ENCODE assay signal across 9 mouse cellular contexts in the genomic region with DNA sequence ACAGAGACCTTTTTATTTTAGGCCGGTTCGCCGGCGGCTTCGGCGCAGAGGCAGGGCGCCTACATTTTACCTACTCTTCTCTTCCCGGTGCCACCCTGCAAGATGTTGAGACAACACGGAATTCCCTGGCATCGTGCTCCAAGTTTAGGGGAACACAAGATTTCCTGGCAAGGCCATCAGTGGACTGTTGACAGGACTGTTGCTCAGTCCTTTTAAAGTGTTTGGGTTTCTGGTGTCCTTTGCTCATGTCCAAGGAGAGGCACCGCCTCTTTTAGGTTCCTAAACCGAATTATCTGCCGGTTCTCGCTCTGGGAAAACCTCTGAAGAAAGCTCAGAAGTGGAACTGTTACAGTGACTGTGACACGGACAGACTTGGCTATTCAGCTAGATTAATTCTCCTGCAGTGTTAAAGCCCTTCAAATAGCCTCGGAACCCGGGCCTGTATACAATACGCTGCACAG. TPM values are rescaled to one million over a fixed set of nuclear protein-coding genes. Genes with fewer than 3 reads are reported as not detected.
A peak's percentile ranks its signal among the peaks of the same experiment; 100 is the strongest.
DNase-seq lines count a peak whose midpoint lies in the region; ATAC-seq and TF ChIP-seq lines count a peak whose summit lies in the region.
"Had no signal": no experiment of that assay in that cellular context is flagged by ENCODE, and none has a peak within 500 bp of the region (broad histone marks: within the 10 kb centered on the region; RNA-seq: fewer than 3 reads in every experiment).

No protein-coding gene starts in this region.

- H3K4me2 ChIP-seq in kidney, embryonic 14.5 days (replicated peaks; ENCODE audit: low read depth, low read length) = peak overlapping the region; percentile 85
- peak overlapping the region; percentile 83 for H3K4me2 ChIP-seq in heart, embryonic 13.5 days
- H3K4me2 ChIP-seq in liver, embryonic 11.5 days = peak overlapping the region; percentile 72
- peak overlapping the region; percentile 89 for H3K4me2 ChIP-seq in neural tube, embryonic 15.5 days

- peak overlapping the region; percentile 95 for H3K9ac ChIP-seq in kidney, embryonic 14.5 days (ENCODE audit: low read depth, low read length)
- peak overlapping the region; percentile 82 for H3K9ac ChIP-seq in heart, embryonic 13.5 days
- peak overlapping the region; percentile 52; the same call in 1 of the 2 replicates for H3K9ac ChIP-seq in liver, embryonic 11.5 days (ENCODE audit: low read depth, low read length)
- H3K9ac ChIP-seq in neural tube, embryonic 15.5 days (replicated peaks) = peak overlapping the region; percentile 49

- H3K27me3 ChIP-seq in kidney, embryonic 14.5 days (ENCODE audit: control insufficient read depth, insufficient read depth, low read length) = peaks cover 2% of the 10 kb centered on the region; the same call in 1 of the 2 replicates
- H3K27me3 ChIP-seq in heart, embryonic 13.5 days (replicated peaks) = peaks cover 76% of the 10 kb centered on the region
- peaks cover 79% of the 10 kb centered on the region for H3K27me3 ChIP-seq in liver, embryonic 11.5 days (replicated peaks; ENCODE audit: control insufficient read depth, insufficient read depth, low read length)
- H3K27me3 ChIP-seq in neural tube, embryonic 15.5 days (replicated peaks) = peaks cover 53% of the 10 kb centered on the region

- ATAC-seq in kidney, embryonic 14.5 days (ENCODE audit: low FRiP score, low TSS enrichment) = no peak
- no peak for ATAC-seq in heart, embryonic 13.5 days (ENCODE audit: extremely low read depth, insufficient number of reproducible peaks, low FRiP score, low TSS enrichment)
- no peak for ATAC-seq in liver, embryonic 11.5 days (replicated peaks; ENCODE audit: low FRiP score)
- ATAC-seq in neural tube, embryonic 15.5 days (ENCODE audit: low FRiP score) = no peak
- ATAC-seq: Patski had no signal

- H3K27ac ChIP-seq in kidney, embryonic 14.5 days (ENCODE audit: low read depth, low read length) = peak overlapping the region; percentile 98
- peak overlapping the region; percentile 74 for H3K27ac ChIP-seq in cortical plate, adult 2 months (ENCODE audit: insufficient read depth, low read length)
- H3K27ac ChIP-seq in heart, embryonic 13.5 days (replicated peaks) = peak overlapping the region; percentile 68
- H3K27ac ChIP-seq in liver, embryonic 11.5 days (ENCODE audit: low read depth, low read length) = no peak overlapping the region
- H3K27ac ChIP-seq in neural tube, embryonic 15.5 days (replicated peaks) = peak overlapping the region; percentile 86

- peaks cover 6% of the 10 kb centered on the region; the same call in 1 of the 2 replicates for H3K36me3 ChIP-seq in kidney, embryonic 14.5 days (ENCODE audit: control insufficient read depth, insufficient read depth, low read length)
- no peaks in the 10 kb centered on the region for H3K36me3 ChIP-seq in heart, embryonic 13.5 days
- H3K36me3 ChIP-seq in liver, embryonic 11.5 days (ENCODE audit: control insufficient read depth, insufficient read depth, low read length) = no peaks in the 10 kb centered on the region
- H3K36me3 ChIP-seq in neural tube, embryonic 15.5 days = no peaks in the 10 kb centered on the region

- H3K4me1 ChIP-seq in kidney, embryonic 14.5 days (ENCODE audit: control insufficient read depth, insufficient read depth, low read length) = peaks cover 18% of the 10 kb centered on the region
- 0 out of 2 replicates have a peak, but pooled peaks cover 1% of the 10 kb centered on the region for H3K4me1 ChIP-seq in cortical plate, adult 2 months (ENCODE audit: control insufficient read depth, insufficient read depth, low read length)
- H3K4me1 ChIP-seq in heart, embryonic 13.5 days = peaks cover 37% of the 10 kb centered on the region
- peaks cover 10% of the 10 kb centered on the region for H3K4me1 ChIP-seq in liver, embryonic 11.5 days (replicated peaks; ENCODE audit: control insufficient read depth, insufficient read depth, low read length)
- peaks cover 40% of the 10 kb centered on the region for H3K4me1 ChIP-seq in neural tube, embryonic 15.5 days

- DNase-seq in kidney, adult 11 months = no peak
- peak; percentile 58 for DNase-seq in liver, embryonic 11.5 days (ENCODE audit: low spot score)
- no peak for DNase-seq in natural killer cell, adult 2 months (ENCODE audit: low spot score in 2 of 2)
- DNase-seq in ovary, postnatal 36 days (ENCODE audit: low spot score) = no peak

- H3K4me3 ChIP-seq in kidney, embryonic 14.5 days (ENCODE audit: low read length) = peak overlapping the region; percentile 72
- H3K4me3 ChIP-seq in cortical plate, adult 2 months (ENCODE audit: insufficient read depth, low read length) = peak overlapping the region; percentile 40
- H3K4me3 ChIP-seq in heart, embryonic 13.5 days = peak overlapping the region; percentile 62
- H3K4me3 ChIP-seq in liver, embryonic 11.5 days (ENCODE audit: low read depth, low read length) = peak overlapping the region; percentile 43
- peak overlapping the region; percentile 51 for H3K4me3 ChIP-seq in neural tube, embryonic 15.5 days (replicated peaks)

- no peak for TF ChIP-seq CTCF in cortical plate, adult 2 months (IDR thresholded peaks at IDR 0.05; ENCODE audit: extremely low read depth, insufficient read depth, low read length)

- no peaks in the 10 kb centered on the region for H3K9me3 ChIP-seq in kidney, embryonic 14.5 days (ENCODE audit: control insufficient read depth, low read length)
- H3K9me3 ChIP-seq in heart, embryonic 13.5 days = no peaks in the 10 kb centered on the region
- H3K9me3 ChIP-seq in liver, embryonic 11.5 days (ENCODE audit: control insufficient read depth, low read length) = no peaks in the 10 kb centered on the region
- H3K9me3 ChIP-seq in neural tube, embryonic 15.5 days (replicated peaks) = no peaks in the 10 kb centered on the region

- no peak for TF ChIP-seq POLR2A in cortical plate, adult 2 months (IDR thresholded peaks at IDR 0.05; ENCODE audit: extremely low read depth, insufficient read depth, low read length)

- WGBS in kidney, embryonic 14.5 days = 1% methylated on average over 18 of the region's 18 CpGs
- WGBS in heart, embryonic 13.5 days = 3% methylated on average over 18 of the region's 18 CpGs
- WGBS in liver, embryonic 11.5 days = 5% methylated on average over 18 of the region's 18 CpGs
- 3% methylated on average over 18 of the region's 18 CpGs for WGBS in neural tube, embryonic 15.5 days

RNA-seq across cellular contexts. Expression of a gene that starts 0.4 kb away (rescaled TPM):
- 65.5 and 94.9 TPM in 2 replicates for polyA plus RNA-seq in kidney, embryonic 14.5 days (2014; fragmentation: Nextera tagmentation; extraction: Ambion mirVana)
- 27.7 and 28.1 TPM in 2 replicates for polyA plus RNA-seq in cortical plate, adult 2 months (2012; rRNA removed)
- 6.7 and 8.9 TPM in 2 replicates for polyA plus RNA-seq in heart, embryonic 13.5 days (2015; fragmentation: Nextera tagmentation; extraction: Ambion mirVana)
- polyA plus RNA-seq in liver, embryonic 11.5 days (2014; fragmentation: Nextera tagmentation; extraction: Ambion mirVana) = 4.5 and 5.5 TPM in 2 replicates
- polyA plus RNA-seq in neural tube, embryonic 15.5 days (2015; fragmentation: Nextera tagmentation; extraction: Ambion mirVana) = 14.6 and 16.3 TPM in 2 replicates
